Mouse (Mus musculus) colon, adult 2 months (tissue): Measurements from ENCODE around the gene Cul4a. TPM values are rescaled to one million over a fixed set of nuclear protein-coding genes. Genes with fewer than 3 reads are reported as not detected.

Experiments
- polyA plus RNA-seq: library from polyadenylated mRNA; depleted of rRNA; stranded (reverse); fragments of >200 nt; gene quantifications from 2 replicates; pipeline ENCODE4 v1.2.3, GENCODE M21; 2012; rRNA removed

Cul4a gene
- 35.2 and 38.4 TPM in 2 replicates for polyA plus RNA-seq

DNA sequence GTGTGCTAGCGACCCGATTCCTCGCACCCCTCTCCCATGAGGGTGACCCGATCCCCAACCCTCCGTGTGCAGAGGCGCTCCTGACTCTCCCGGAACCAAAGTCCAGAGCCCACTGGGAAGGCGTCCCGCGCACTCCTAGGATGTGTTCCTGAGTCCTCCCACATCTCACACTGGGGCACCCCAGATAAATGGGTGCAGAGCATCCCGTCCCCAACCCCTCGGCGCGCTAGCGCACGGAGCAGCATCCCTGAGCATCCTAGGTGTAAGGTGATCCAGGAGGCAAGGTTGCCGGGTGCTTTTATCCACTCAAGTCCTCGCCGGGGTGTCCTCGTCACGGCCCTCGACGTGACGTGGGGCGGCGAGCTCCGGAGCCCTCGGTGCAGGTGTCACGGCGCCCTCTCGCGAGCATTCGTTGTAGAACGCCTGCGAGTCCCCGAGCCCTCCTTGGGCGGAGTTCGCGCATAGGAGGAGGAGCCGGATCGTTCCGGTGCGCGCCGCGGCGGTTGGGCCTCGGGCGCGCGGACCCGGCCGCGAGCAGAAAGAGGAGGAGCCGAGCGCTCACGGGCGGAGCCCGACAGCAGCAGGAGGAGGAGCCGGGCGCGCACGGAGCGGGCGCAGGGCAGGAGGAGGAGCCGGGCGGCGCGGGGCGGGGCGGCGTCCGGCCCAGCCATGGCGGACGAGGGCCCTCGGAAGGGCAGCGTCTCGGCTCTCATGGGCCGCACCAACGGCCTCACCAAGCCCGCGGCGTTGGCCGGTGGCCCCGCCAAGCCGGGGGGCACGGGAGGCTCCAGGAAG lies at the start of gene Cul4a, which contains the start of gene Pcid2:
Cul4a (plus strand) TSS at position 535 of the 795 bp plus-strand sequence.
Pcid2 (minus strand) TSS at position 373 of the 795 bp plus-strand sequence.

DNA sequence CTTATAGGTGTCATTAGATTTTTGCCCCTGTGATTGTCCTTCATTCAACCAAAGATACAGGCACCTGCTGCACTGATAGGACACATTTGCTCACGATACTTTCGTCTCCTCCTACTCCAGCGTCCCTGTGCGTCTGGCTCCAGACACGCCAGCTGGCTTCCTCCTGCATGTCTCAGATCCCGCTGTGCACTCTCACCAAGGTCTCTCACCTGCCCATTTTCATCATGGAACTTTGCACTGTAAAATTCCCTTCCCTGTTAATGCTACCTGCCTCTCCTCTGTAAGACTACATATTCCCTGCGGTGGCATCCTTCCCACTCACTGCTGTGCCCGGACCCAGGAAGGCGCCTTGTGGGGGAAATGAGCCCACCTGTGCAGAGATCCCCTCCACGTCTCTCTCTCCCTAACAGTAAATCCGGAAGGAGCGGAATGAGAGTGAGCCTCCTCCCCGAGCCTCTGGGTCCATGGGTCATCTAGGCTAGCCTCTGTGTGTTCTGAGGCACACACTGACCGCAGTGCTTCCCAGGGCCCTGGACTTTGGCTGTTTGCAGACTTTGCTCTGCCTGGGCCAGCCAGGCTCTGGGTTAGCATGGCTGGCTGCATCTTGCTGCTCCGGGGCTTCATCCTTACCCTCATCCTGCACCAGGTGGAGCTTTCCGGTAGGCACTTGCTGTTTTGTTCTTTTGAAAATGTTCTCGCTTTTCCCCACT lies 44.8 kb upstream of the Cul4a start, which contains the start of gene Proz:
Proz (plus strand) TSS at position 474 of the 710 bp plus-strand sequence.

DNA sequence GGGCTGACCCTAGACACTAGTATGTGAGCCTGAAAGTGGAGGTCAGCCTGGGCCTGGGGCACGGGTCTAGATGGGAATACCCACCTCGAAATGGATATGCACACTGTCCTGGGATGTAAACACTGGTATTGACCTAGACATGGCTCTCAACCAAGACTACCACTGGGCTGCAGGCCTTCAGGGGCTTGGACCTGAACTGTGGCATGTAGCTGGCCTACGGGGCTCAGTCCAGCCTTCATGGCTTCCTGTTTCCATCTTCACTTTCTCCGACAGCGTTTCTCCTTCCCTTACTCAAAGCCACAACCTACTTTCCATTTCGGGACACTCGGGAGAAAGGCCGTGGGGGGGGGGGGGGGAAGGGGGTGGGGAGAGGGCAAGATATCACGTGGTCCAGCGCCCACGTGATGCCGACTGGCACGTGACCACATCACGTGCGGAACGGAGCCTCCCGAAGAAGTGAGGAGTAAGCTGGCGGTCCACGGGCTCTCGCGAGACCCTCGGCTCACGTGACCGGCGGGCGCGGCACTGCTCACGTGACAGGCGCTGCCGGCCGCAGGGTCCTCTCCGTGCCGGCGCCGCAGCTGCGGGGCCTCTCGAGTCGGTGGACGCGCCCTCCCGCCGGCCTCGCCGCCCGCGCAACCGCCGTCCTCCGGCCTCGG lies 53.4 kb downstream of the Cul4a start, which contains the start of gene Lamp1:
Lamp1 (plus strand) TSS at position 444 of the 659 bp plus-strand sequence.

Other genes with a start within 250 kb of the Cul4a start
- 32.7 and 39.0 TPM in 2 replicates for gene Mcf2l, start 231.8 kb upstream of the Cul4a start, polyA plus RNA-seq
- gene F7, start 79.6 kb upstream of the Cul4a start, polyA plus RNA-seq, result 0.09 and 0.28 TPM in 2 replicates
- gene F10, start 68.3 kb upstream of the Cul4a start, polyA plus RNA-seq, result 0.19 and 0.27 TPM in 2 replicates
- gene Proz, start 44.7 kb upstream of the Cul4a start, polyA plus RNA-seq, result 0.19 and 0.78 TPM in 2 replicates
- 14.9 and 16.1 TPM in 2 replicates for gene Pcid2, start 162 bp upstream of the Cul4a start, polyA plus RNA-seq
- gene Lamp1, start 53.5 kb downstream of the Cul4a start, polyA plus RNA-seq, result 593 and 658 TPM in 2 replicates
- gene Grtp1, start 95.0 kb downstream of the Cul4a start, polyA plus RNA-seq, result 86.4 and 100 TPM in 2 replicates
- gene Adprhl1, start 148.5 kb downstream of the Cul4a start, polyA plus RNA-seq, result 0.13 TPM in 1 of 2 replicates, not detected in the other
- 20.0 and 22.7 TPM in 2 replicates for gene Dcun1d2, start 182.5 kb downstream of the Cul4a start, polyA plus RNA-seq
- 120 TPM in 2 replicates for gene Tmco3, start 182.6 kb downstream of the Cul4a start, polyA plus RNA-seq
- gene Tfdp1, start 233.1 kb downstream of the Cul4a start, polyA plus RNA-seq, result 29.9 and 30.5 TPM in 2 replicates